Comparison of ENCODE assay signal across 8 mouse cellular contexts in the genomic region with DNA sequence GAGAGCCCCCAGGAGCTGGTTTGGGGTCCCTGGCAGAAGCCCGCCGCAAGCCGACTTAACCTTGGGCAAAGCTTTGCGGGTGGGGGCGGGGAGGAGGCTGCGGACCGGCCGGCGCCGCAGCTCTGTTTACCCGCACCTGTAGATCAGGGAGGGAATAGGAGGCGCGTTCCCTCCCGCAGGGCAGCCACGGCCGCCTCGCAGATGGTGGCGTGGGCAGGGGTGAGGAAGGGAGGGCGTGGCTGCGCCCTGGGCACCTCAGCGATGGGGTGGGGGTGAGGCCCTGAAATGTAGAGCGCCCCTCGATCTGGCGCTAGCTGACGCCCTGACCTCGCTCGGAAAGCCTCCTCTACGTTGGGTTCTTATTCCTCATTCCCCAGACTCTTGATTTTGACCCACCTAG. TPM values are rescaled to one million over a fixed set of nuclear protein-coding genes. Genes with fewer than 3 reads are reported as not detected.
DNase-seq lines count a peak whose midpoint lies in the region; ATAC-seq and TF ChIP-seq lines count a peak whose summit lies in the region.

No protein-coding gene starts in this region.

- peak overlapping the region; percentile 59 for H3K4me3 ChIP-seq in kidney, embryonic 15.5 days (replicated peaks)
- H3K4me3 ChIP-seq in embryonic facial prominence, embryonic 11.5 days (ENCODE audit: low read depth, low read length): peak overlapping the region; percentile 52
- peak overlapping the region; percentile 83 for H3K4me3 ChIP-seq in hindbrain, postnatal 0 days (ENCODE audit: low read length)
- peak overlapping the region; percentile 66 for H3K4me3 ChIP-seq in midbrain, embryonic 11.5 days (ENCODE audit: low read depth, low read length)

- DNase-seq in kidney, postnatal 25 days: no peak
- peak; percentile 61 for DNase-seq in MN1 (ENCODE audit: low spot score)
- DNase-seq in embryonic facial prominence, embryonic 11.5 days (ENCODE audit: low spot score): no peak
- DNase-seq in hindbrain, postnatal 0 days (ENCODE audit: low spot score): peak; percentile 48
- peak; percentile 86 for DNase-seq in midbrain, embryonic 11.5 days (ENCODE audit: low spot score, missing footprints)
- DNase-seq in ovary, adult 18-20 months (ENCODE audit: low spot score): no peak
- DNase-seq in layer of hippocampus, adult 9-11 months: no peak

- no peaks in the 10 kb centered on the region for H3K9me3 ChIP-seq in kidney, embryonic 15.5 days (replicated peaks)
- H3K9me3 ChIP-seq in embryonic facial prominence, embryonic 11.5 days (replicated peaks; ENCODE audit: control insufficient read depth, low read length): no peaks in the 10 kb centered on the region
- H3K9me3 ChIP-seq in hindbrain, postnatal 0 days (ENCODE audit: low read length): no peaks in the 10 kb centered on the region
- no peaks in the 10 kb centered on the region for H3K9me3 ChIP-seq in midbrain, embryonic 11.5 days (ENCODE audit: control insufficient read depth, low read length)

- H3K27me3 ChIP-seq in kidney, embryonic 15.5 days: peaks cover 55% of the 10 kb centered on the region
- H3K27me3 ChIP-seq in embryonic facial prominence, embryonic 11.5 days (ENCODE audit: control insufficient read depth, insufficient read depth, low read length): peaks cover 35% of the 10 kb centered on the region
- no peaks in the 10 kb centered on the region for H3K27me3 ChIP-seq in hindbrain, postnatal 0 days (ENCODE audit: insufficient read depth, low read length)
- H3K27me3 ChIP-seq in midbrain, embryonic 11.5 days (ENCODE audit: control insufficient read depth, insufficient read depth, low read length): peaks cover 37% of the 10 kb centered on the region

- WGBS in kidney, embryonic 15.5 days: 1% methylated on average over 28 of the region's 28 CpGs
- WGBS in embryonic facial prominence, embryonic 11.5 days: 0% methylated on average over 25 of the region's 28 CpGs
- WGBS in hindbrain, postnatal 0 days: 1% methylated on average over 28 of the region's 28 CpGs
- 2% methylated on average over 27 of the region's 28 CpGs for WGBS in midbrain, embryonic 11.5 days

- no peaks in the 10 kb centered on the region for H3K36me3 ChIP-seq in kidney, embryonic 15.5 days
- H3K36me3 ChIP-seq in embryonic facial prominence, embryonic 11.5 days (replicated peaks; ENCODE audit: control insufficient read depth, insufficient read depth, low read depth, low read length): no peaks in the 10 kb centered on the region
- H3K36me3 ChIP-seq in hindbrain, postnatal 0 days (ENCODE audit: insufficient read depth, low read length): no peaks in the 10 kb centered on the region
- H3K36me3 ChIP-seq in midbrain, embryonic 11.5 days (ENCODE audit: control insufficient read depth, insufficient read depth, low read length): no peaks in the 10 kb centered on the region

- peak overlapping the region; percentile 94 for H3K27ac ChIP-seq in kidney, embryonic 15.5 days
- no peak overlapping the region for H3K27ac ChIP-seq in embryonic facial prominence, embryonic 11.5 days (replicated peaks; ENCODE audit: low read depth, low read length)
- H3K27ac ChIP-seq in hindbrain, postnatal 0 days: peak overlapping the region; percentile 97
- H3K27ac ChIP-seq in midbrain, embryonic 11.5 days (ENCODE audit: low read depth, low read length): no peak overlapping the region

- TF ChIP-seq CTCF in hindbrain, postnatal 0 days (IDR thresholded peaks at IDR 0.05; ENCODE audit: low read depth): no peak

- peak overlapping the region; percentile 93 for H3K4me2 ChIP-seq in kidney, embryonic 15.5 days
- H3K4me2 ChIP-seq in embryonic facial prominence, embryonic 11.5 days (ENCODE audit: low read depth, low read length): peak overlapping the region; percentile 98
- peak overlapping the region; percentile 90 for H3K4me2 ChIP-seq in hindbrain, postnatal 0 days (ENCODE audit: low read depth, low read length)
- H3K4me2 ChIP-seq in midbrain, embryonic 11.5 days: peak overlapping the region; percentile 91

- H3K4me1 ChIP-seq in kidney, embryonic 15.5 days: peaks cover 50% of the 10 kb centered on the region
- H3K4me1 ChIP-seq in embryonic facial prominence, embryonic 11.5 days (ENCODE audit: control insufficient read depth, insufficient read depth, low read length): peaks cover 10% of the 10 kb centered on the region
- peaks cover 17% of the 10 kb centered on the region for H3K4me1 ChIP-seq in hindbrain, postnatal 0 days (ENCODE audit: insufficient read depth, low read length)
- peaks cover 17% of the 10 kb centered on the region for H3K4me1 ChIP-seq in midbrain, embryonic 11.5 days (ENCODE audit: control insufficient read depth, insufficient read depth, low read length)

- ATAC-seq in kidney, embryonic 15.5 days (replicated peaks; ENCODE audit: low FRiP score): no peak
- ATAC-seq in embryonic facial prominence, embryonic 11.5 days (replicated peaks; ENCODE audit: insufficient number of reproducible peaks, low FRiP score, low TSS enrichment, low read depth): no peak
- ATAC-seq in hindbrain, postnatal 0 days: no peak
- ATAC-seq in midbrain, embryonic 11.5 days (ENCODE audit: low FRiP score): no peak

- peak overlapping the region; percentile 65 for H3K9ac ChIP-seq in kidney, embryonic 15.5 days
- peak overlapping the region; percentile 64 for H3K9ac ChIP-seq in embryonic facial prominence, embryonic 11.5 days (replicated peaks; ENCODE audit: low read length)
- H3K9ac ChIP-seq in hindbrain, postnatal 0 days (replicated peaks; ENCODE audit: low read length): peak overlapping the region; percentile 91
- H3K9ac ChIP-seq in midbrain, embryonic 11.5 days (ENCODE audit: low read length): peak overlapping the region; percentile 73

RNA-seq across cellular contexts. Expression of gene Spock2, which starts 1.4 kb away (rescaled TPM):
- 49.4 and 52.8 TPM in 2 replicates for polyA plus RNA-seq in kidney, embryonic 15.5 days (2015; fragmentation: Nextera tagmentation; extraction: Ambion mirVana)
- 4.8 and 7.4 TPM in 2 replicates for polyA plus RNA-seq in embryonic facial prominence, embryonic 11.5 days (2014; fragmentation: Nextera tagmentation; extraction: Ambion mirVana)
- 283 and 297 TPM in 2 replicates for total RNA-seq in hindbrain, postnatal 0 days (2014; rRNA removed)
- 98.0 and 106 TPM in 2 replicates for polyA plus RNA-seq in hindbrain, postnatal 0 days (2015; fragmentation: Nextera tagmentation; extraction: Ambion mirVana)
- 11.2 and 12.2 TPM in 2 replicates for polyA plus RNA-seq in midbrain, embryonic 11.5 days (2014; fragmentation: Nextera tagmentation; extraction: Ambion mirVana)

Comparison
In these comparisons a context has a peak if more than half of its experiments do, and no peak if none do; other contexts are left out.
1. H3K27ac ChIP-seq: peak in kidney, embryonic 15.5 days (single experiment) and hindbrain, postnatal 0 days (single experiment); none in embryonic facial prominence, embryonic 11.5 days (single experiment) and midbrain, embryonic 11.5 days (single experiment).
2. DNase-seq: peak in MN1 (single experiment), hindbrain, postnatal 0 days (single experiment) and midbrain, embryonic 11.5 days (single experiment); none in kidney, postnatal 25 days (0 of 2), embryonic facial prominence, embryonic 11.5 days (single experiment), ovary, adult 18-20 months (single experiment) and layer of hippocampus, adult 9-11 months (single experiment).
3. Peak in every context shown above with its lines, with median percentiles within 50 percentile points of each other: H3K4me2 ChIP-seq, H3K4me3 ChIP-seq and H3K9ac ChIP-seq.